Mouse (Mus musculus) A20 (cell line): ENCODE results near the gene Zbtb8os.

Experiments
- DNase-seq: peaks from one replicate; pipeline ENCODE4 v3.0.0-alpha.2; 2011; ENCODE audit warnings: low read depth, low spot score

Zbtb8os gene

GRCm38 (mm10) chr4:129335216-129336074, at the start of gene Zbtb8os, which contains the start of gene Rbbp4:
Gene Zbtb8os (plus strand): TSS chr4:129335695.
Gene Rbbp4 (minus strand): TSS chr4:129335370.
- peak; percentile 100 for DNase-seq

- peak; percentile 43 for DNase-seq
Measured at GRCm38 (mm10) chr4:129286001-129286682, 49.4 kb upstream of the Zbtb8os start.

GRCm38 (mm10) chr4:129286683-129287471, 48.6 kb upstream of the Zbtb8os start:
- peak; percentile 29 for DNase-seq

DNA sequence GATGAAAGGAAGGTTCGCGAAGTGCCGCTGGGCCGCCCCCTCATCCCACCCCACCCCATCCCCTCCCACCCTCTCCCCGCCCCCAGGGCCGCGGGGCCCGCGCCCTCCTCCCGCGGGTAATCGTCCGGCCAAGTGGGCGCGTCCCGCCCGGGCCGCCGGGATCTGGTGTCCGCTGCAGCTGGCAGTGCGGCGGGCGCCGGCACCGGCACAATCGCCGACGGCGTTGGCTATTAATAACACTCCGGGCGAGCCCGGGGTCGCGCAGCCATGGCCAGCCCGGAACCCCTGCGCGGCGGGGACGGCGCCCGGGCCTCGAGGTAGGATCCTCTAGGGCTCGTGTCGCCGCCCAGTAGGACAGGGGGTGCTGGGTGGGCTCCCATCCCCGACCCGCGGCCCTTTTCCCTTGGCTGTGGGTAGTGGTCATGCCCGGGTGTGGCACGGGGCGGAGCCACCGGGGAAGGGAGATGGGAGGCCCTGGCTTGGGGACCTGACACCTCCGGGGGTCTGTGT, 48.0 kb upstream of the Zbtb8os start, which contains the start of gene Sync:
TSS of gene Sync (plus strand) at position 146 of the 510 bp plus-strand sequence.
- DNase-seq, result no peak

- DNase-seq, result no peak
Measured at GRCm38 (mm10) chr4:129288067-129288466, 47.4 kb upstream of the Zbtb8os start.

DNA sequence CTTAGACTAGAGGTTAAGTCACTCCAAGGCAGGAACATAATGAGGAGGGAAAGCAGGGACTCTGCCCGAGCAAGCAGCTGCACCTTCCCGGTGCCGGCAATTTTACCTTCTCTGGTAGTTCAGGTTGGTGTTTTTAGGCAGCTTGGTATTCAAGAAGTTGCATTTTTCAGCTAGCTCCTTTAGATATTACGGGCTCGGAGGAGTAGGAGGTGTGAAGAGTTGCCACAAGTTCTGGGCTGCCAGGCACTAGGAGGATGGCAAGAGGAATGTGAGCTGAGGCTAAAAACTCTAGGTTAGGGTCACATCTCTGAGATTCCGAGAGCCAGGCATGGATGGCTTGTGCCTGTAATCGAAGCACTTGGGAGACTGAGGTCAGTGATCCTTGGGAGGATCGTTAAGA, 45.8 kb upstream of the Zbtb8os start:
- DNase-seq, result no peak

DNA sequence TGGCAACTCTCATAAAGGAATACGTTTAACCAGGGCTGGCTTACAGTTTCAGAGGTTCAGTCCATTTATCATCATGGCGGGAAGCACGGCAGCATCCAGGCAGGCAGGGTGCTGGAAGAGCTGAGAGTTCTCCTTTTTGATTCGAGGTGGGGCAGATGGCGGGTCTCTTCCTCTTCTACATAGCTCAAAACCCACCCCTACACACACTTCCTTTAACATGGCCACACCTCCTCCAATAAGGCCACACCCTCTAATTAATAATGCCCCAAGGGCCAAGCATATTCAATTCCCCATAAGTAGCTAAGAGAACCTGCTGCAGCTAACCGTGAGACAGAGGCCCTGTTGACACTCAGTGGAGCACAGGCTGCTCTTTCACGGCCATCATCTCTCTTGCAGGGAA, 42.7 kb upstream of the Zbtb8os start:
- peak; percentile 34 for DNase-seq

- no peak for DNase-seq
Measured at GRCm38 (mm10) chr4:129293702-129294101, 41.8 kb upstream of the Zbtb8os start.

- no peak for DNase-seq
Measured at GRCm38 (mm10) chr4:129295188-129295587, 40.3 kb upstream of the Zbtb8os start.

GRCm38 (mm10) chr4:129296066-129296465, 39.4 kb upstream of the Zbtb8os start:
- no peak for DNase-seq

GRCm38 (mm10) chr4:129297724-129298123, 37.8 kb upstream of the Zbtb8os start:
- no peak for DNase-seq

DNA sequence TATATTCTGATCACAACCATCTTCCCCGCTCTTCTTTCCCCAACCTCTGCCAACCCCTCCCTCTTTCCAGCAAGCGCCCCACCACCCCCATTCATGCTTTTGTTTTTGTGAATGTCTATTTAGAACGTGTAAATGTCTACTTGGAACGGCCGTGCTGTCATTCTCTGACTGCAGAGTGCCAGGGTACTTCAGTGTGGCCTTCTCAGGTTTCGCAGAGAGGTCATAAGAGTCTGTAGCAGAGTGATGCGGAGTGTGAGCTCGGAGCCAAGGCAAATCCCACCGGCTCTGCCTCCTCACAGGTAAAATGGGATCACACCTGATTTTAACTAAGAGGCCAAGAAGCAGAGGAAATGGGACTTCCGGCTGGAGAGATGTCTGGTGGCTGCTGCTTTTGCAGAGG, 36.4 kb upstream of the Zbtb8os start:
- DNase-seq, result no peak

DNA sequence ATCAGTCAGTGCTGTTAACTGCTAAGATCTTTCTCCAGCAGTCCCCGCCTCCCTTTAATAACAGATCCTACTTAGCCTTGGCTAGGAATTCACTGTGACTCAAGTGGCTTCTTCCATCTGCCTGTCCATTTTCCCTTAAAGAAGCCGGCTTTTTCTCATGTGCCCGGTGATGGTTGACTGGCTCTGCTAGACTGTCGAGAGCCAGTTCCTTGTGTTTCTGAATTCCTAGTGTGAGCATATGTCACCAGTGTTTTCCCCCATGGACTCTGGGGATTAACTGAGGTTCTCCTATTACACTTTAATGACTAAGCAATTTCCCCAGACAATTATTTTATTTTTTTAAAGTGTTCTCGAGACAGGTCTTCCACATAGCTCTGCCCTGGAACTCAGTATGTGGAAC, 32.1 kb upstream of the Zbtb8os start:
- DNase-seq, result no peak

- no peak for DNase-seq
Measured at GRCm38 (mm10) chr4:129303816-129304215, 31.7 kb upstream of the Zbtb8os start.

- no peak for DNase-seq
Measured at GRCm38 (mm10) chr4:129304306-129304705, 31.2 kb upstream of the Zbtb8os start.

- no peak for DNase-seq
Measured at GRCm38 (mm10) chr4:129307936-129308335, 27.6 kb upstream of the Zbtb8os start.

- DNase-seq, result no peak
Measured at GRCm38 (mm10) chr4:129313886-129314285, 21.6 kb upstream of the Zbtb8os start.

DNA sequence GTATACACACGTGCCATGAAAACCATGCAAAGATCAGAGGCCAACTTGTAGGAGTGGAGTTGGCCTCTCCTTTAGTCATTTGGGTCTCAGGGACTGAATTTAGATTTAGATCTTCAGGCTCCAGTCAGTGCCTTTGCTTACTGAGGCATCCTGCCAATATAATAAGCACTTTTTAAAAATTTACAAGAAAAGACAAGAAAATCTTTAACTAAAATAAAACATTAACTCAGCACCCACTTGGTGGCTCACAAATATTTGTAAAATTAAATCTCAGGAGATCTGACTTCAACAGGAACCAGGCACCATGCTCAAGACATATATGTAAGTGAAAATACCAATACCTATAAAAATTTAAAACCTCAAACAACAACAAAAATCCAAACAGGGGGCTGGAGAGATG, 14.6 kb upstream of the Zbtb8os start:
- no peak for DNase-seq

DNA sequence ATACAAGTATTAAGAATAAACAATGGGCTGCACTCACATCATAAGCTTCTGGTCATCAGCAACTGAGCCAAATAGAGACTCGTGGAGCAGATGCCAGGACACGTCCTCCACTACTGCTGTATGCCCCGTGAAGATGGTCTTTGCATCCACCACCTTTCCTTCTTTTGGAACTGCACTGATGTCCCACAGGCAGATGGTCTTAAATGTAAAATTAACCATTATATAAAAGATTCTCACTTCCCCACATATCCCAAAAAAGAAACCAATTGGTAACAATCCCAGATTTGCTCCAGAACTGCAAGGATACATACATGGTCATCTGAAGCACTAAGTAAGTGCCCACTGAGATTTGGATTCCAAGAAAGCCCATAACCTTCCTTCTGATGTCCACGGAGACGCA, 13.5 kb upstream of the Zbtb8os start:
- DNase-seq, result no peak

DNA sequence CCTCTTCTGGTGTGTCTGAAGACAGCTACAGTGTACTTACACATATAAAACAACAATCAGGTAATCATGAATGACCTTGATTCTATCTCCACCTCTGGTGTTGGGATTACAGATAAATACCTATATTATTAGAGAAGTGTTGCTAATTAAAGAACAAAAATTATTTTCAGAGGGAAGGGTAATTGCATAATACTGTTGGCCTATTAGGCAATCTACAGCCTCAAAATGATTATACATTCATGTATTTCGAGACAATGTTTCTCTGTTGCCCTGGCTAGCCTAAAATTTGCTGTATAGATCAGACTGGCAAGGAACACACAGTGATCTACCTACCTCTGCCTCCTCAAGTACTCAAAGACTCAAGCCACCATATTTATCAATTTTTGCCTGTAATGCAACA, 12.0 kb upstream of the Zbtb8os start:
- no peak for DNase-seq

DNA sequence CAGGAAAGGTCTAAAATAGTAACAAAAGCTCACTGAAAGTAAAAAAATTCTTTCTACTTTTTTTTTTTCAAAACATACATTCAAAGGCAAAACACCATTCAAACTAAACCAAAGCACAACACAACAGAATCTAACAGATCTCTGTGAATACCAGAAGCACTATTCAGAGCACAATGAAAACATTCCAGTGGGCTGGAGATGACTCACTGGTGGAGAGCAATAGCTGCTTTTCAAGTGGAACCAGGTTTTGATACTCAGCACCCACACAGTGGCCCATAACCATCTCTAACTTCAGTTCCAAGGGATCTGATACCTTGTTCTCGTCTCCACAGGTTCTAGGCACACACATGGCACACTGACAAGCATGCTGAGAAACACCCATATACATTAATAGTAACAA, 10.7 kb upstream of the Zbtb8os start:
- no peak for DNase-seq

- DNase-seq, result no peak
Measured at GRCm38 (mm10) chr4:129326191-129326590, 9.3 kb upstream of the Zbtb8os start.
